Mouse (Mus musculus) cerebellum, postnatal 4 days (tissue): ENCODE results near the gene Phf23.
A peak's percentile ranks its signal among the peaks of the same experiment; 100 is the strongest.

Experiments used
- DNase-seq, 2 experiments: peaks; one replicate each; pipeline ENCODE4 v3.0.0; 2022; ENCODE audit warnings: low spot score in 2 of 2, mixed read lengths in 1 of 2

Phf23 gene

GRCm38 (mm10) chr11:70021264-70022132, 25.9 kb downstream of the Phf23 start:
- peak; percentile 98 for DNase-seq

- DNase-seq, result peak in 1 of 2 experiments; percentile 66
Observed at GRCm38 (mm10) chr11:70023481-70024150, 28.0 kb downstream of the Phf23 start.

- no peak for DNase-seq
Observed at GRCm38 (mm10) chr11:70024151-70024514, 28.6 kb downstream of the Phf23 start.

- peak in 1 of 2 experiments; percentile 42 for DNase-seq
Observed at GRCm38 (mm10) chr11:70026689-70027088, 31.1 kb downstream of the Phf23 start.

GRCm38 (mm10) chr11:70027397-70027796, 31.8 kb downstream of the Phf23 start:
- no peak for DNase-seq

GRCm38 (mm10) chr11:70028401-70029129, 33.0 kb downstream of the Phf23 start:
- no peak for DNase-seq

- peak; percentile 75 to 90 for DNase-seq
Observed at GRCm38 (mm10) chr11:70029130-70029801, 33.7 kb downstream of the Phf23 start.

- no peak for DNase-seq
Observed at GRCm38 (mm10) chr11:70029829-70030550, 34.4 kb downstream of the Phf23 start.

- DNase-seq, result no peak
Observed at GRCm38 (mm10) chr11:70030651-70031320, 35.2 kb downstream of the Phf23 start.

- no peak for DNase-seq
Observed at GRCm38 (mm10) chr11:70031321-70031670, 35.7 kb downstream of the Phf23 start.

- no peak for DNase-seq
Observed at GRCm38 (mm10) chr11:70038174-70038573, 42.6 kb downstream of the Phf23 start.

GRCm38 (mm10) chr11:70039631-70040030, 44.1 kb downstream of the Phf23 start:
- DNase-seq, result no peak

GRCm38 (mm10) chr11:70040184-70040583, 44.6 kb downstream of the Phf23 start:
- DNase-seq, result no peak

- no peak for DNase-seq
Observed at GRCm38 (mm10) chr11:70042309-70043085, 46.9 kb downstream of the Phf23 start.

GRCm38 (mm10) chr11:70043665-70044064, 48.1 kb downstream of the Phf23 start:
- DNase-seq, result no peak

GRCm38 (mm10) chr11:70045435-70045834, 49.9 kb downstream of the Phf23 start:
- DNase-seq, result no peak

GRCm38 (mm10) chr11:70049366-70049765, 53.8 kb downstream of the Phf23 start:
- DNase-seq, result no peak
